Mouse (Mus musculus) cerebellum, adult 8-10 months (tissue): ENCODE measurements around the gene Phlpp1.
"Not testable (repeated sequence)": the region's sequence is repeated elsewhere in the genome, so short reads cannot be mapped to it uniquely, and the experiment has no call there.

Experiments used
- DNase-seq: peaks from one replicate; pipeline ENCODE4 v3.0.0; 2022

The Phlpp1 gene

GRCm38 (mm10) chr1:106268028-106268799, 96.7 kb downstream of the Phlpp1 start:
- no peak for DNase-seq

GRCm38 (mm10) chr1:106269337-106269736, 97.8 kb downstream of the Phlpp1 start:
- no peak for DNase-seq

- no peak for DNase-seq
Measured at GRCm38 (mm10) chr1:106272916-106273315, 101.4 kb downstream of the Phlpp1 start.

GRCm38 (mm10) chr1:106273801-106274200, 102.2 kb downstream of the Phlpp1 start:
- DNase-seq: no peak

- no peak for DNase-seq
Measured at GRCm38 (mm10) chr1:106274561-106275001, 103.0 kb downstream of the Phlpp1 start.

- no peak for DNase-seq
Measured at GRCm38 (mm10) chr1:106275142-106275541, 103.6 kb downstream of the Phlpp1 start.

GRCm38 (mm10) chr1:106275731-106276130, 104.2 kb downstream of the Phlpp1 start:
- no peak for DNase-seq

GRCm38 (mm10) chr1:106276824-106277223, 105.3 kb downstream of the Phlpp1 start:
- DNase-seq: no peak

- no peak for DNase-seq
Measured at GRCm38 (mm10) chr1:106277286-106277685, 105.7 kb downstream of the Phlpp1 start.

GRCm38 (mm10) chr1:106278552-106279060, 107.1 kb downstream of the Phlpp1 start:
- DNase-seq: no peak

GRCm38 (mm10) chr1:106279404-106280123, 108.0 kb downstream of the Phlpp1 start:
- DNase-seq: no peak

- no peak for DNase-seq
Measured at GRCm38 (mm10) chr1:106280171-106280913, 108.8 kb downstream of the Phlpp1 start.

GRCm38 (mm10) chr1:106286815-106287214, 115.3 kb downstream of the Phlpp1 start:
- no peak for DNase-seq

- DNase-seq: no peak
Measured at GRCm38 (mm10) chr1:106289065-106289464, 117.5 kb downstream of the Phlpp1 start.

GRCm38 (mm10) chr1:106289580-106289979, 118.0 kb downstream of the Phlpp1 start:
- DNase-seq: no peak

GRCm38 (mm10) chr1:106309394-106310039, 138.0 kb downstream of the Phlpp1 start:
- no peak for DNase-seq

GRCm38 (mm10) chr1:106310285-106310684, 138.7 kb downstream of the Phlpp1 start:
- no peak for DNase-seq

- not testable (repeated sequence) for DNase-seq
Measured at GRCm38 (mm10) chr1:106311830-106312229, 140.3 kb downstream of the Phlpp1 start.

- DNase-seq: no peak
Measured at GRCm38 (mm10) chr1:106314476-106314875, 142.9 kb downstream of the Phlpp1 start.

- DNase-seq: no peak
Measured at GRCm38 (mm10) chr1:106316641-106317304, 145.2 kb downstream of the Phlpp1 start.

- DNase-seq: no peak
Measured at GRCm38 (mm10) chr1:106318341-106318740, 146.8 kb downstream of the Phlpp1 start.

- DNase-seq: no peak
Measured at GRCm38 (mm10) chr1:106320583-106320982, 149.0 kb downstream of the Phlpp1 start.
